Mouse (Mus musculus): ENCODE results near the gene Mrpl27. TPM values are rescaled to one million over a fixed set of nuclear protein-coding genes. Genes with fewer than 3 reads are reported as not detected.
"Not testable (repeated sequence)": the region's sequence is repeated elsewhere in the genome, so short reads cannot be mapped to it uniquely, and the experiment has no call there.

The Mrpl27 gene
- total RNA-seq, 2 experiments from 2014 or later, result 63.7 to 66.4 TPM

DNA sequence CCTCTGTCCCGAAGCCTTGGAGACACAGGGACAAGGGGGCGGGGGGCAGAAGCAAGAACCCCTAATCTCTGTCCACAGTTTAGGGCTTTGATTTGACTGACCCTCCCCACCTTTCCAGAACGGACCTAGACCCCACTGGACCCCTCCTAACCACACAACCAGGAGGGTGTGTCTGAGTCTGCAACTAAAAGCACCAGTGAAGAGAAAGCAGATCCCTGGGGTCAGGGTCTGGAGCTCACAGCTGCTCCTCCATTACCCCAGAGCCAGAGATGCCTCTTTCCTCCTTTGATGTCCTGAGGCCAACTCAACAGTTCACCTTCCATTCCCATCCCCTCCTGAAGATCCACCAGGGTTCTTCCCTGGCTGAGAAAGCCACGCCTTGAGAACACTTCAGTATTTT is 22.7 kb downstream of the Mrpl27 start:
- Histone ChIP-seq H3K27ac (no peak overlapping the region; the same call in 1 of the 2 replicates), H3K4me3 (peak overlapping the region; percentile 83)
- intact Hi-C loops (cut with DNase I), result no loop called here
- TF ChIP-seq CTCF (IDR thresholded peaks at IDR 0.05), result no peak
- DNase-seq (ENCODE audit: extremely low spot score in 1 of 2, low spot score in 2 of 2), result no peak

- intact Hi-C loops (cut with DNase I), result no loop called here
- TF ChIP-seq CTCF (IDR thresholded peaks at IDR 0.05), result no peak
- H3K27ac ChIP-seq, result peak within 1 kb of the TSS; percentile 88
- H3K4me3 ChIP-seq, result peak within 1 kb of the TSS; percentile 83
- DNase-seq (ENCODE audit: extremely low spot score in 1 of 2, low spot score in 2 of 2), result peak; percentile 87 to 90
These were observed 23.4 kb downstream of the Mrpl27 start, which contains the start of gene Xylt2 for GRCm38 (mm10) chr11:94676754-94677606. Gene Xylt2, minus strand, starts transcription at chr11:94677515.

DNA sequence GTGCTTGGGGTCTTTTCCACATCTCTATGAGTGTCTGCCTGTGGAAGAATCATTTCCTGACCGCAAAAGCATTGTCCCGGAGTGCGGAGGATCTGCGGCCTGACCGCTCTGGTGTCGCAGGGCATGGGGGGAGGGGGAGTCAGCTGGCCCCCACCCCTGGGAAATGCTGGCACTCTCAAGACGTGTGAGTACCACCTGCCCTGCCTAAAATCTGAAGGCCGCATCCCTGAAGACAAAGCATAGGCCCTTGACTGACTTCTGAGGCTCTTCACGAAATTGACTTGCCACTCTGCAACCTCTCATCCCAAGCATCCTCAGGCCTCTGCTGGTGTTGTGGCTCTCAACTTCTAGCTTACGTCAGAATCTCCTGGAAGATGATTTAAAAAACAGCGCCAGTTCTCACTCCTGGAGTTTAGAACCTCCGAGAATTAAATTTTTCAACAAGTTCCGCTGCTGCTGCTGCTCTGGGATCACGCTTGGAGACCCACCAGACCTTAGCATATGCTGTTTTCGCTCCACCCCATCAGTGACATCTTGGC is 24.1 kb downstream of the Mrpl27 start:
- TF ChIP-seq CTCF (IDR thresholded peaks at IDR 0.05), result no peak
- no peak for DNase-seq (ENCODE audit: extremely low spot score in 1 of 2, low spot score in 2 of 2)
- no peak overlapping the region; the same call in 1 of the 2 replicates for H3K27ac ChIP-seq
- intact Hi-C loops (cut with DNase I), result no loop called here
- peak overlapping the region; percentile 83 for H3K4me3 ChIP-seq

- TF ChIP-seq CTCF (IDR thresholded peaks at IDR 0.05), result peak; percentile 9
- intact Hi-C loops (cut with DNase I), result no loop called here
- Histone ChIP-seq H3K27ac (no peak overlapping the region), H3K4me3 (no peak overlapping the region)
- no peak for DNase-seq (ENCODE audit: extremely low spot score in 1 of 2, low spot score in 2 of 2)
These were observed 27.1 kb downstream of the Mrpl27 start for GRCm38 (mm10) chr11:94680639-94681038.

DNA sequence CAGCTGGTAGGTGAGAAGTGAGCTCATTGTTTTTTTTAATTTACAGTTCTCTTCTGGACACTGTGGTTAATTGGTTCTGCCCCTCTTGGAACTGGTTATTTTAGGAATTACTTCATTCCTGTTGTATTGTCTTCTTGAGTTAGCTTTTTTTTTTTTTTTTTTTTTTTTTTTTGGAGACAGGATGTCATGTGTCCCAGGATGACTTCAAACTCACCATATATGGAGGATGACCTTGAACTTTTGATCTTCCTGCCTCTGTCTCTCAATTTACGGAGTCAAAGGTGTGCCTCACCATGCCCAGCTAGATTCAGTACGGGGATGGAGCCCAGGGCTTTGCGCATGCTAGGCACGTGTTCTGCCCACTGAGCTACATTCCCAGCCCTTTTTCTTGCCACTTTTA is 28.1 kb downstream of the Mrpl27 start:
- Histone ChIP-seq H3K4me3 (no peak overlapping the region), H3K27ac (no peak overlapping the region)
- no peak for DNase-seq (ENCODE audit: extremely low spot score in 1 of 2, low spot score in 2 of 2)
- no peak for TF ChIP-seq CTCF (IDR thresholded peaks at IDR 0.05)
- intact Hi-C loops (cut with DNase I), result no loop called here

DNA sequence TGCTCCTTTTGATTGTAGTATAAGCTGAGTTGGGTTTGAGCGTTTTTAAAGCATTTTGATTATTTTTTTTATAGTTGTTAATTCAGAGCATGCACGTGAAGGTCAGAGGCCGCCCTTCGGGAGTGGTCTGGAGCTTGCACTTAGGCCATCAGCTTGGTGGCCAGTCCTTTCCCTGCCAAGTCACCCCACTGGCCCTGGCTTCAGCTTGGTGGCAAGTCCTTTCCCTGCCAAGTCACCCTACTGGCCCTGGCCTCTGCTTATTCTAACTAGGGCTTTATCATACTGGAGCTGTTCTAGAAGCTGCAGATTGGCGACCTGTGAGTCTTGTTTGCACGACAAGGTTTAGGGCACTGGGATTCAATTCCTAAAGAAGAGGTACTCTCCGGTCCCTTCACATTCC is 28.9 kb downstream of the Mrpl27 start:
- Histone ChIP-seq H3K4me3 (no peak overlapping the region), H3K27ac (no peak overlapping the region)
- no peak for DNase-seq (ENCODE audit: extremely low spot score in 1 of 2, low spot score in 2 of 2)
- no peak for TF ChIP-seq CTCF (IDR thresholded peaks at IDR 0.05)
- intact Hi-C loops (cut with DNase I), result no loop called here

- intact Hi-C loops (cut with DNase I), result no loop called here
- no peak for DNase-seq (ENCODE audit: extremely low spot score in 1 of 2, low spot score in 2 of 2)
- no peak overlapping the region for H3K4me3 ChIP-seq
- no peak for TF ChIP-seq CTCF (IDR thresholded peaks at IDR 0.05)
- no peak overlapping the region for H3K27ac ChIP-seq
These were observed 33.6 kb downstream of the Mrpl27 start for GRCm38 (mm10) chr11:94687178-94687577.

DNA sequence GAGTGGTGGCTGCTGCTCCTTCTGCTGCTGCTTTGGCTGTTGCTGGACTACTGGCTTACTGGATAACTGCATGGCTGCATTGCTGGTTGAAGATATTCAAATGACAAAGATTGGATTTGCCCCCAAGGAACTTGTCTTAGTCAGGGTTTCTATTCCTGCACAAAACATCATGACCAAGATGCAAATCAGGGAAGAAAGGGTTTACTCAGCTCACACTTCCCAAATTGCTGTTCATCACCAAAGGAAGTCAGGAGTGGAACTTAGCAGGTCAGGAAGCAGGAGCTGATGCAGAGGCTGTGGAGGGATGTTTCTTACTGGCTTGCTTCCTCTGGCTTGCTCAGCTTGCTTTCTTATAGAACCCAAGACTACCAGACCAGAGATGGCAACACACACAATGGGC is 38.9 kb downstream of the Mrpl27 start:
- H3K27ac ChIP-seq; intact Hi-C loops (cut with DNase I); DNase-seq (ENCODE audit: extremely low spot score in 1 of 2, low spot score in 2 of 2); H3K4me3 ChIP-seq: not testable (repeated sequence)

- intact Hi-C loops (cut with DNase I), result no loop called here
- Histone ChIP-seq H3K4me3 (no peak overlapping the region), H3K27ac (no peak overlapping the region)
- no peak for TF ChIP-seq CTCF (IDR thresholded peaks at IDR 0.05)
- no peak for DNase-seq (ENCODE audit: extremely low spot score in 1 of 2, low spot score in 2 of 2)
These were observed 41.9 kb downstream of the Mrpl27 start for GRCm38 (mm10) chr11:94695508-94695907.

- intact Hi-C loops (cut with DNase I), result no loop called here
- no peak overlapping the region for H3K27ac ChIP-seq
- no peak overlapping the region for H3K4me3 ChIP-seq
- TF ChIP-seq CTCF (IDR thresholded peaks at IDR 0.05), result no peak; the same call in none of the 2 replicates
- DNase-seq (ENCODE audit: extremely low spot score in 1 of 2, low spot score in 2 of 2), result no peak
These were observed 43.6 kb downstream of the Mrpl27 start for GRCm38 (mm10) chr11:94697140-94697539.

DNA sequence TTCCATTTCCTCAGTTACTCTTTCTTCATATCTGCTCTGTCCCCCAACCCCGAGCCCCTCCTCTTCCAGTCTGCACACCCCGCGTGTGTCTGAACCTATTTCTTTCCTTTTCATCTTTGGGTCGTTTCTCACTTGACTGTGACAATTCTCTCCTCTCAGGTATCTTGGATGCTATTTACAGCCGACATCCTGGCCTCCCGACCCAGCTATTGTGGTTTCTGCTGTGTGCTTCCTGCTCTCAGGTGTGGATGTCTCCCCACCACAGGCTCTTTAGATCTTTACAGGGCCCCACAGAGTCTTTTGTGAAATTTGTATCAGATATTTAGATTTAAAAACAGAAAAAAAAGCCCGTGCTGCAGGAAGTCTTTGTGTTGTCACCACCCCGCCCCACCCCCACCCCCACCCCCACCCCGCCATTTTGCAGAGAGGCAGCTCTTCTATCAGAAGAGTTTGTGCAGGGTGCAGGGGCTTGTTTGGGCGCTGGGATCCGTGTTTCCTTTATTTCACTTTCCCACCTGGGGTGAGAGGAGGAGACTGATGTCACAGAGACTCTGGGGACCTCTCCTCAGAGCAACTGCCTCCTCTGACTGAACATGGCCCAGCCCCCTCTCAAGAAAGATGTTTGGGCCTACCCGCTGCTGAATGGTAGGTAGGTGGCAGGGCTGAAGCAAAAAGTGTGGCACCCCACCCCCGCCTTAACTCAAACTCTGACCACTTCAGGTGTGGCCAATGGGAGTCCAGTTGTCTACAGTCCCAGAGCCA is 44.3 kb downstream of the Mrpl27 start:
- no peak for TF ChIP-seq CTCF (IDR thresholded peaks at IDR 0.05)
- intact Hi-C loops (cut with DNase I), result no loop called here
- Histone ChIP-seq H3K27ac (no peak overlapping the region), H3K4me3 (no peak overlapping the region)
- DNase-seq (ENCODE audit: extremely low spot score in 1 of 2, low spot score in 2 of 2), result no peak

DNA sequence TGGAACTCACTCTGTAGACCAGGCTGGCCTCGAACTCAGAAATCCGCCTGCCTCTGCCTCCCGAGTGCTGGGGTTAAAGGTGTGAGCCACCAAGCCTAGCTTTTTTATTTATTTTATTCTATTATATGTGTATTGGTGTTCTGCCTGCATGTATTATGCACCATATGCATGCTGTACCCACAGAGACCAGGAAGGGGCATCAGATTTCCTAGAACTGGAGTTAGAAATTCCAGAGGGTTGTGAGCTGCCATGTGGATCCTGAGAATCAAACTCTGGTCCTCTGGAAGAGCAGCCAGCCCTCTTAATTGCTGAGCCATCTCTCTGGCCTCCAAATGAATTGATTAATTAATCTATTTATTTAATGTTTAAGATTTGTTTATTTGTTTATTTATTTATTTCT is 45.8 kb downstream of the Mrpl27 start:
- no peak for TF ChIP-seq CTCF (IDR thresholded peaks at IDR 0.05)
- Histone ChIP-seq H3K4me3 (no peak overlapping the region), H3K27ac (no peak overlapping the region)
- intact Hi-C loops (cut with DNase I), result no loop called here
- no peak for DNase-seq (ENCODE audit: extremely low spot score in 1 of 2, low spot score in 2 of 2)
